Mouse (Mus musculus) limb, embryonic 12.5 days (tissue): ENCODE results near the gene Fam204a. TPM values are rescaled to one million over a fixed set of nuclear protein-coding genes. Genes with fewer than 3 reads are reported as not detected.

ENCODE experiments used
- ATAC-seq: fragments of 200-750 bp; cut with Nextera tagmentation; 2 replicates; pipeline ENCODE4 v1.8.0; 2017; ENCODE audit warnings: low read depth, moderate TSS enrichment; ENCODE audit not compliant: insufficient number of reproducible peaks, insufficient read depth, low FRiP score, low TSS enrichment
- H3K27ac ChIP-seq: fragments of 300-500 bp; sonication (generic); 2 replicates; pipeline ENCODE4 v1.5.1; 2016; ENCODE audit warnings: mild to moderate bottlenecking, moderate library complexity
- H3K27me3 ChIP-seq: fragments of 300-500 bp; sonication (generic); 2 replicates; pipeline ENCODE4 v1.6.1; 2016; ENCODE audit warnings: mild to moderate bottlenecking, moderate library complexity
- H3K36me3 ChIP-seq: fragments of 300-500 bp; sonication (generic); 2 replicates; pipeline ENCODE4 v1.6.1; 2016; ENCODE audit warnings: mild to moderate bottlenecking, moderate library complexity
- H3K4me1 ChIP-seq: fragments of 300-500 bp; sonication (generic); replicated peaks from 2 replicates; pipeline ENCODE4 v1.6.1; 2016
- H3K4me2 ChIP-seq: fragments of 300-500 bp; sonication (generic); 2 replicates; pipeline ENCODE4 v1.6.1; 2016; ENCODE audit warnings: mild to moderate bottlenecking, moderate library complexity
- H3K4me3 ChIP-seq: fragments of 300-500 bp; sonication (generic); replicated peaks from 2 replicates; pipeline ENCODE4 v1.5.1; 2016; ENCODE audit warnings: mild to moderate bottlenecking
- H3K9ac ChIP-seq: fragments of 300-500 bp; sonication (generic); replicated peaks from 2 replicates; pipeline ENCODE4 v1.6.1; 2016; ENCODE audit warnings: mild to moderate bottlenecking, moderate library complexity
- H3K9me3 ChIP-seq: fragments of 300-500 bp; sonication (generic); 2 replicates; pipeline ENCODE4 v1.6.1; 2016; ENCODE audit warnings: mild to moderate bottlenecking, moderate library complexity
- WGBS: fragments of 180-500 bp; shearing (Covaris S2); methylation state at CpG from one replicate; pipeline ENCODE4 v1.1.7; 2016; 5-methylcytosine and 5-hydroxymethylcytosine counted together
- polyA plus RNA-seq: library from polyadenylated mRNA; unstranded; fragments of >200 nt; fragmentation: Nextera tagmentation; extraction: Ambion mirVana; gene quantifications from 2 replicates; pipeline ENCODE4 v1.2.1, GENCODE M21; 2016

Fam204a gene
- polyA plus RNA-seq = 70.4 and 72.5 TPM in 2 replicates

GRCm38 (mm10) chr19:60225899-60226844 lies at the start of gene Fam204a:
Gene Fam204a (minus strand): TSS chr19:60226701.
- peak within 1 kb of the TSS; percentile 56 for H3K4me2 ChIP-seq
- WGBS = under 1% methylated on average over 68 of the region's 68 CpGs
- H3K4me3 ChIP-seq = peak within 1 kb of the TSS; percentile 66
- H3K36me3 ChIP-seq = peaks cover 7% of the 10 kb centered on the region; the same call in 1 of the 2 replicates
- H3K4me1 ChIP-seq = peaks cover 14% of the 10 kb centered on the region
- peak; percentile 99 for ATAC-seq
- peak within 1 kb of the TSS; percentile 99 for H3K27ac ChIP-seq
- peak within 1 kb of the TSS; percentile 88 for H3K9ac ChIP-seq
- H3K9me3 ChIP-seq = no peaks in the 10 kb centered on the region
- H3K27me3 ChIP-seq = no peaks in the 10 kb centered on the region

- Histone ChIP-seq H3K4me2 (no peak overlapping the region), H3K27me3 (peaks cover 12% of the 10 kb centered on the region), H3K9ac (no peak overlapping the region), H3K4me1 (no peaks in the 10 kb centered on the region), H3K36me3 (no peaks in the 10 kb centered on the region), H3K9me3 (no peaks in the 10 kb centered on the region), H3K4me3 (no peak overlapping the region), H3K27ac (no peak overlapping the region)
- no peak for ATAC-seq
- WGBS = 59% methylated on average over 1 of the region's 1 CpGs
These were observed 39.3 kb upstream of the Fam204a start for GRCm38 (mm10) chr19:60265789-60266188.

- no peak overlapping the region for H3K4me3 ChIP-seq
- H3K4me1 ChIP-seq = no peaks in the 10 kb centered on the region
- peaks cover 23% of the 10 kb centered on the region for H3K27me3 ChIP-seq
- no peak for ATAC-seq
- H3K4me2 ChIP-seq = no peak overlapping the region
- H3K27ac ChIP-seq = no peak overlapping the region
- no peaks in the 10 kb centered on the region for H3K36me3 ChIP-seq
- no peaks in the 10 kb centered on the region for H3K9me3 ChIP-seq
- H3K9ac ChIP-seq = no peak overlapping the region
- 51% methylated on average over 5 of the region's 5 CpGs for WGBS
These were observed 34.2 kb upstream of the Fam204a start for GRCm38 (mm10) chr19:60260689-60261088.

GRCm38 (mm10) chr19:60252021-60252420 lies 25.5 kb upstream of the Fam204a start:
- WGBS = 37% methylated on average over 2 of the region's 2 CpGs
- no peaks in the 10 kb centered on the region for H3K9me3 ChIP-seq

GRCm38 (mm10) chr19:60251197-60251596 lies 24.7 kb upstream of the Fam204a start:
- Histone ChIP-seq H3K27me3 (peaks cover 33% of the 10 kb centered on the region), H3K27ac (no peak overlapping the region), H3K9ac (no peak overlapping the region), H3K4me2 (no peak overlapping the region), H3K4me1 (0 out of 2 replicates have a peak, but pooled peaks cover 2% of the 10 kb centered on the region), H3K9me3 (no peaks in the 10 kb centered on the region), H3K36me3 (no peaks in the 10 kb centered on the region), H3K4me3 (no peak overlapping the region)
- no peak for ATAC-seq
- 66% methylated on average over 9 of the region's 9 CpGs for WGBS

More at GRCm38 (mm10) chr19:60252021-60252420, 25.5 kb upstream of the Fam204a start:
- H3K4me1 ChIP-seq = no peaks in the 10 kb centered on the region
- no peak for ATAC-seq
- no peaks in the 10 kb centered on the region for H3K36me3 ChIP-seq
- H3K4me2 ChIP-seq = no peak overlapping the region
- H3K27ac ChIP-seq = no peak overlapping the region
- H3K4me3 ChIP-seq = no peak overlapping the region
- H3K9ac ChIP-seq = no peak overlapping the region
- peaks cover 38% of the 10 kb centered on the region for H3K27me3 ChIP-seq

GRCm38 (mm10) chr19:60245250-60245649 lies 18.7 kb upstream of the Fam204a start:
- peak; percentile 73 for ATAC-seq

GRCm38 (mm10) chr19:60242620-60243019 lies 16.1 kb upstream of the Fam204a start:
- Histone ChIP-seq H3K27ac (no peak overlapping the region), H3K27me3 (peaks cover 25% of the 10 kb centered on the region), H3K4me2 (no peak overlapping the region), H3K9ac (no peak overlapping the region), H3K4me1 (peaks cover 10% of the 10 kb centered on the region; the same call in 1 of the 2 replicates), H3K4me3 (no peak overlapping the region), H3K36me3 (no peaks in the 10 kb centered on the region), H3K9me3 (no peaks in the 10 kb centered on the region)
- no peak for ATAC-seq
- 86% methylated on average over 7 of the region's 7 CpGs for WGBS

More at GRCm38 (mm10) chr19:60245250-60245649, 18.7 kb upstream of the Fam204a start:
- no peaks in the 10 kb centered on the region for H3K36me3 ChIP-seq
- no peaks in the 10 kb centered on the region for H3K9me3 ChIP-seq
- WGBS = 11% methylated on average over 3 of the region's 3 CpGs
- H3K4me3 ChIP-seq = no peak overlapping the region
- peaks cover 10% of the 10 kb centered on the region; the same call in 1 of the 2 replicates for H3K4me1 ChIP-seq
- H3K9ac ChIP-seq = no peak overlapping the region
- H3K27me3 ChIP-seq = peaks cover 24% of the 10 kb centered on the region
- H3K4me2 ChIP-seq = no peak overlapping the region
- no peak overlapping the region for H3K27ac ChIP-seq

- H3K36me3 ChIP-seq = no peaks in the 10 kb centered on the region
- H3K27ac ChIP-seq = no peak overlapping the region
- H3K4me3 ChIP-seq = no peak overlapping the region
- no peak for ATAC-seq
- WGBS = 78% methylated on average over 7 of the region's 7 CpGs
- H3K9me3 ChIP-seq = no peaks in the 10 kb centered on the region
- peaks cover 24% of the 10 kb centered on the region for H3K27me3 ChIP-seq
- peaks cover 10% of the 10 kb centered on the region; the same call in 1 of the 2 replicates for H3K4me1 ChIP-seq
- no peak overlapping the region for H3K4me2 ChIP-seq
- H3K9ac ChIP-seq = no peak overlapping the region
These were observed 15.6 kb upstream of the Fam204a start for GRCm38 (mm10) chr19:60241916-60242602.

GRCm38 (mm10) chr19:60231542-60231941 lies 5.0 kb upstream of the Fam204a start:
- H3K4me3 ChIP-seq = no peak overlapping the region
- H3K9me3 ChIP-seq = no peaks in the 10 kb centered on the region
- ATAC-seq = no peak
- no peak overlapping the region for H3K4me2 ChIP-seq
- H3K4me1 ChIP-seq = 0 out of 2 replicates have a peak, but pooled peaks cover 3% of the 10 kb centered on the region
- H3K9ac ChIP-seq = no peak overlapping the region
- no peaks in the 10 kb centered on the region for H3K36me3 ChIP-seq
- H3K27ac ChIP-seq = no peak overlapping the region
- WGBS = 84% methylated on average over 2 of the region's 2 CpGs
- peaks cover 4% of the 10 kb centered on the region; the same call in 1 of the 2 replicates for H3K27me3 ChIP-seq

- Histone ChIP-seq H3K9me3 (no peaks in the 10 kb centered on the region), H3K27me3 (no peaks in the 10 kb centered on the region; the same call in 1 of the 2 replicates), H3K4me1 (peaks cover 14% of the 10 kb centered on the region), H3K4me2 (peak overlapping the region; percentile 40), H3K9ac (no peak overlapping the region), H3K27ac (no peak overlapping the region), H3K4me3 (peak overlapping the region; percentile 66), H3K36me3 (peaks cover 6% of the 10 kb centered on the region; the same call in 1 of the 2 replicates)
- WGBS = 58% methylated on average over 8 of the region's 8 CpGs
- no peak for ATAC-seq
These were observed 339 bp upstream of the Fam204a start for GRCm38 (mm10) chr19:60226845-60227235.

- 89% methylated on average over 7 of the region's 7 CpGs for WGBS
- peaks cover 25% of the 10 kb centered on the region; the same call in 1 of the 2 replicates for H3K36me3 ChIP-seq
- H3K4me2 ChIP-seq = no peak overlapping the region
These were observed 7.1 kb downstream of the Fam204a start for GRCm38 (mm10) chr19:60219395-60219794.

More at GRCm38 (mm10) chr19:60219395-60219794, 7.1 kb downstream of the Fam204a start:
- H3K9me3 ChIP-seq = no peaks in the 10 kb centered on the region
- no peak for ATAC-seq
- no peak overlapping the region for H3K4me3 ChIP-seq
- H3K4me1 ChIP-seq = peaks cover 2% of the 10 kb centered on the region; the same call in 1 of the 2 replicates
- H3K9ac ChIP-seq = no peak overlapping the region
- no peak overlapping the region for H3K27ac ChIP-seq
- H3K27me3 ChIP-seq = no peaks in the 10 kb centered on the region
